Comparison of ENCODE assay signal across 11 mouse cellular contexts in genomic region chr16:91522040-91522439, GRCm38 (mm10). TPM values are rescaled to one million over a fixed set of nuclear protein-coding genes. Genes with fewer than 3 reads are reported as not detected.
DNase-seq lines count a peak whose midpoint lies in the region; ATAC-seq and TF ChIP-seq lines count a peak whose summit lies in the region.
"Had no signal": no experiment of that assay in that cellular context is flagged by ENCODE, and none has a peak within 500 bp of the region (broad histone marks: within the 10 kb centered on the region; RNA-seq: fewer than 3 reads in every experiment).

No protein-coding gene starts in this region.

- H3K27ac ChIP-seq in spleen, adult 2 months (ENCODE audit: insufficient read depth, low read length) = peak overlapping the region; percentile 68
- peak overlapping the region; percentile 75 for H3K27ac ChIP-seq in liver, embryonic 16.5 days (ENCODE audit: low read length)
- peak overlapping the region; percentile 32 for H3K27ac ChIP-seq in stomach, embryonic 16.5 days (ENCODE audit: low read length)
- H3K27ac ChIP-seq: heart, embryonic 10.5 days had no signal

- no peaks in the 10 kb centered on the region for H3K27me3 ChIP-seq in spleen, adult 2 months (ENCODE audit: control insufficient read depth, insufficient read depth, low read length)
- no peaks in the 10 kb centered on the region; the same call in 1 of the 2 replicates for H3K27me3 ChIP-seq in liver, embryonic 16.5 days (ENCODE audit: control insufficient read depth, insufficient read depth, low read depth, low read length)
- H3K27me3 ChIP-seq in stomach, embryonic 16.5 days (ENCODE audit: control insufficient read depth, insufficient read depth, low read length) = no peaks in the 10 kb centered on the region

- H3K4me1 ChIP-seq in spleen, adult 2 months (ENCODE audit: control insufficient read depth, insufficient read depth, insufficient read length) = peaks cover 17% of the 10 kb centered on the region; the same call in 1 of the 2 replicates
- peaks cover 17% of the 10 kb centered on the region for H3K4me1 ChIP-seq in liver, embryonic 16.5 days (ENCODE audit: control insufficient read depth, low read depth, low read length)
- no peaks in the 10 kb centered on the region for H3K4me1 ChIP-seq in stomach, embryonic 16.5 days (ENCODE audit: control insufficient read depth, insufficient read depth, low read length)
- H3K4me1 ChIP-seq: heart, embryonic 10.5 days had no signal

- no peaks in the 10 kb centered on the region for H3K36me3 ChIP-seq in spleen, adult 2 months (ENCODE audit: control insufficient read depth, insufficient read depth, low read length)
- H3K36me3 ChIP-seq in liver, embryonic 16.5 days (ENCODE audit: control insufficient read depth, insufficient read depth) = no peaks in the 10 kb centered on the region
- H3K36me3 ChIP-seq in stomach, embryonic 16.5 days (ENCODE audit: control insufficient read depth, insufficient read depth, low read length) = no peaks in the 10 kb centered on the region
- H3K36me3 ChIP-seq: heart, embryonic 10.5 days had no signal

- no peak overlapping the region for H3K9ac ChIP-seq in liver, embryonic 16.5 days (ENCODE audit: low read depth, low read length)
- H3K9ac ChIP-seq in stomach, embryonic 16.5 days (ENCODE audit: low read length) = no peak overlapping the region

- WGBS in spleen, adult 2 months = 22% methylated on average over 5 of the region's 5 CpGs
- WGBS in liver, embryonic 16.5 days (ENCODE audit: insufficient replicate concordance) = 28% methylated on average over 5 of the region's 5 CpGs
- 52% methylated on average over 5 of the region's 5 CpGs for WGBS in stomach, embryonic 16.5 days

- DNase-seq in heart, adult 11 months = peak; percentile 89
- DNase-seq in heart, adult 9 months (ENCODE audit: low spot score in 2 of 2) = no peak
- peak in 1 of 2 experiments; percentile 26 for DNase-seq in spleen, adult 2 months (ENCODE audit: low read depth in 1 of 2, low spot score in 2 of 2)
- DNase-seq in spleen, postnatal 10 days (ENCODE audit: low spot score in 2 of 2) = no peak
- no peak for DNase-seq in thymus, postnatal 4 days
- DNase-seq in adipocyte (ENCODE audit: low spot score) = no peak
- DNase-seq: heart, postnatal 4 days; kidney, adult 11 months had no signal

- H3K9me3 ChIP-seq in liver, embryonic 16.5 days (replicated peaks; ENCODE audit: control insufficient read depth, low read length) = no peaks in the 10 kb centered on the region
- H3K9me3 ChIP-seq in stomach, embryonic 16.5 days (replicated peaks; ENCODE audit: control insufficient read depth, low read length) = no peaks in the 10 kb centered on the region
- H3K9me3 ChIP-seq: heart, embryonic 10.5 days had no signal

- peak; percentile 54 for ATAC-seq in liver, embryonic 16.5 days (ENCODE audit: low read depth)
- 0 out of 2 replicates have a peak, but pooled peaks have one; percentile 35 for ATAC-seq in stomach, embryonic 16.5 days (ENCODE audit: insufficient read depth, low FRiP score)

- H3K4me3 ChIP-seq in spleen, adult 2 months (ENCODE audit: extremely low read depth, insufficient read depth, insufficient read length) = no peak overlapping the region
- H3K4me3 ChIP-seq in liver, embryonic 16.5 days (ENCODE audit: low read depth, low read length) = no peak overlapping the region
- H3K4me3 ChIP-seq in stomach, embryonic 16.5 days (replicated peaks; ENCODE audit: low read length) = no peak overlapping the region
- H3K4me3 ChIP-seq: heart, embryonic 10.5 days had no signal

- peak overlapping the region; percentile 29; the same call in 1 of the 2 replicates for H3K4me2 ChIP-seq in liver, embryonic 16.5 days (ENCODE audit: low read depth, low read length)
- no peak overlapping the region for H3K4me2 ChIP-seq in stomach, embryonic 16.5 days (ENCODE audit: low read depth, low read length)

- TF ChIP-seq CTCF in spleen, adult 2 months (IDR thresholded peaks at IDR 0.05; ENCODE audit: extremely low read depth, insufficient read depth, insufficient read length, insufficient replicate concordance) = no peak

- no peak for TF ChIP-seq POLR2A in spleen, adult 2 months (IDR thresholded peaks at IDR 0.05; ENCODE audit: low read depth, low read length)

RNA-seq across cellular contexts. Expression of gene Ifngr2, which starts 24.8 kb away (rescaled TPM):
- polyA plus RNA-seq in spleen, adult 2 months (2012; rRNA removed) = 18.7 and 36.7 TPM in 2 replicates
- 18.6 and 22.2 TPM in 2 replicates for polyA plus RNA-seq in liver, embryonic 16.5 days (2015; fragmentation: Nextera tagmentation; extraction: Ambion mirVana)
- polyA plus RNA-seq in stomach, embryonic 16.5 days (2015; fragmentation: Nextera tagmentation; extraction: Ambion mirVana) = 53.7 and 58.0 TPM in 2 replicates

RNA-seq across cellular contexts. Expression of gene Ifnar1, which starts 37.0 kb away (rescaled TPM):
- polyA plus RNA-seq in spleen, adult 2 months (2012; rRNA removed) = 22.3 and 25.4 TPM in 2 replicates
- polyA plus RNA-seq in liver, embryonic 16.5 days (2015; fragmentation: Nextera tagmentation; extraction: Ambion mirVana) = 21.3 and 25.0 TPM in 2 replicates
- polyA plus RNA-seq in stomach, embryonic 16.5 days (2015; fragmentation: Nextera tagmentation; extraction: Ambion mirVana) = 47.2 and 47.3 TPM in 2 replicates
